Mouse (Mus musculus): Measurements from ENCODE around the gene Meiob.

The Meiob gene

GRCm38 (mm10) chr17:24803952-24804951, at the start of gene Meiob:
Gene Meiob (plus strand): TSS chr17:24804289.
- no peak for DNase-seq (ENCODE audit: low spot score)

- no peak for DNase-seq (ENCODE audit: low spot score)
These were observed 46.7 kb upstream of the Meiob start for GRCm38 (mm10) chr17:24757394-24757793.

GRCm38 (mm10) chr17:24761121-24761520, 43.0 kb upstream of the Meiob start:
- no peak for DNase-seq (ENCODE audit: low spot score)

- no peak for DNase-seq (ENCODE audit: low spot score)
These were observed 38.8 kb upstream of the Meiob start for GRCm38 (mm10) chr17:24765016-24765905.

- no peak for DNase-seq (ENCODE audit: low spot score)
These were observed 37.7 kb upstream of the Meiob start for GRCm38 (mm10) chr17:24766266-24766875.

- DNase-seq (ENCODE audit: low spot score) = no peak
These were observed 34.9 kb upstream of the Meiob start for GRCm38 (mm10) chr17:24769146-24769545.

GRCm38 (mm10) chr17:24773241-24773640, 30.8 kb upstream of the Meiob start:
- no peak for DNase-seq (ENCODE audit: low spot score)

- no peak for DNase-seq (ENCODE audit: low spot score)
These were observed 28.9 kb upstream of the Meiob start for GRCm38 (mm10) chr17:24775173-24775572.

GRCm38 (mm10) chr17:24777073-24777472, 27.0 kb upstream of the Meiob start:
- DNase-seq (ENCODE audit: low spot score) = no peak

GRCm38 (mm10) chr17:24780821-24781220, 23.3 kb upstream of the Meiob start:
- DNase-seq (ENCODE audit: low spot score) = no peak

- DNase-seq (ENCODE audit: low spot score) = no peak
These were observed 11.9 kb upstream of the Meiob start for GRCm38 (mm10) chr17:24792190-24792589.

GRCm38 (mm10) chr17:24794791-24795190, 9.3 kb upstream of the Meiob start:
- no peak for DNase-seq (ENCODE audit: low spot score)

GRCm38 (mm10) chr17:24796969-24797368, 7.1 kb upstream of the Meiob start:
- DNase-seq (ENCODE audit: low spot score) = no peak

- DNase-seq (ENCODE audit: low spot score) = no peak
These were observed 5.9 kb upstream of the Meiob start for GRCm38 (mm10) chr17:24798229-24798628.

- DNase-seq (ENCODE audit: low spot score) = no peak
These were observed 4.6 kb upstream of the Meiob start for GRCm38 (mm10) chr17:24799476-24799875.

- no peak for DNase-seq (ENCODE audit: low spot score)
These were observed 3.6 kb upstream of the Meiob start for GRCm38 (mm10) chr17:24800524-24800923.

GRCm38 (mm10) chr17:24811211-24811610, 7.1 kb downstream of the Meiob start:
- DNase-seq (ENCODE audit: low spot score) = no peak

GRCm38 (mm10) chr17:24812215-24812614, 8.1 kb downstream of the Meiob start:
- no peak for DNase-seq (ENCODE audit: low spot score)

- no peak for DNase-seq (ENCODE audit: low spot score)
These were observed 11.2 kb downstream of the Meiob start for GRCm38 (mm10) chr17:24815256-24815655.

- no peak for DNase-seq (ENCODE audit: low spot score)
These were observed 13.4 kb downstream of the Meiob start for GRCm38 (mm10) chr17:24817503-24817902.

- DNase-seq (ENCODE audit: low spot score) = no peak
These were observed 14.1 kb downstream of the Meiob start for GRCm38 (mm10) chr17:24818172-24818571.

- DNase-seq (ENCODE audit: low spot score) = no peak
These were observed 15.4 kb downstream of the Meiob start for GRCm38 (mm10) chr17:24819469-24819868.

Measured in layer of hippocampus, adult 9-10 months (tissue).